Mouse (Mus musculus) MEL (cell line): ENCODE results near the gene Fam122c. TPM values are rescaled to one million over a fixed set of nuclear protein-coding genes. Genes with fewer than 3 reads are reported as not detected.

Source experiments
- DNase-seq: peaks from one replicate; pipeline ENCODE4 v3.0.0; 2011; ENCODE audit warnings: low read depth, low spot score
- H3K27ac ChIP-seq: 2 replicates; pipeline ENCODE4 v1.5.1; 2012; ENCODE audit warnings: low read depth, mild to moderate bottlenecking, control low read depth, low read length, moderate library complexity; ENCODE audit not compliant: control insufficient read depth
- H3K27me3 ChIP-seq, 2 experiments: fragments of 150-350 bp in 1 of 2; sonication (generic) in 1 of 2; 2 replicates each; pipeline ENCODE4 v1.6.1; 2012; ENCODE audit warnings: low read length in 2 of 2, mild to moderate bottlenecking in 2 of 2, improper control_type of control experiment in 1 of 2, moderate library complexity in 1 of 2; ENCODE audit not compliant: insufficient read depth in 2 of 2, control insufficient read depth in 1 of 2
- H3K36me3 ChIP-seq, 2 experiments: 2 replicates each; pipeline ENCODE4 v1.6.1; 2012 to 2014; ENCODE audit warnings: low read length in 2 of 2, improper control_type of control experiment in 1 of 2, inconsistent platforms in 1 of 2, mild to moderate bottlenecking in 1 of 2; ENCODE audit not compliant: insufficient read depth in 2 of 2, control insufficient read depth in 1 of 2
- H3K4me1 ChIP-seq, 2 experiments: fragments of 150-350 bp in 1 of 2; sonication (generic) in 1 of 2; 2 replicates each; pipeline ENCODE4 v1.6.1; 2012; ENCODE audit warnings: low read length in 2 of 2, improper control_type of control experiment in 1 of 2, mild to moderate bottlenecking in 1 of 2; ENCODE audit not compliant: insufficient read depth in 2 of 2, control insufficient read depth in 1 of 2
- H3K4me3 ChIP-seq, 2 experiments: fragments of 150-350 bp in 1 of 2; sonication (generic) in 1 of 2; 2 replicates each; pipeline ENCODE4 v1.5.1; 2012; ENCODE audit warnings: low read depth in 2 of 2, low read length in 2 of 2, mild to moderate bottlenecking in 2 of 2, moderate library complexity in 2 of 2, control low read depth in 1 of 2, improper control_type of control experiment in 1 of 2; ENCODE audit not compliant: control insufficient read depth in 1 of 2, insufficient read depth in 1 of 2
- H3K79me2 ChIP-seq: 2 replicates; pipeline ENCODE4 v1.6.1; 2012; ENCODE audit warnings: mild to moderate bottlenecking, low read length, moderate library complexity; ENCODE audit not compliant: control insufficient read depth, poor library complexity, insufficient read depth
- H3K9ac ChIP-seq: 2 replicates; pipeline ENCODE4 v1.6.1; 2012; ENCODE audit warnings: low read depth, mild to moderate bottlenecking, control low read depth, low read length, moderate library complexity; ENCODE audit not compliant: control insufficient read depth, poor library complexity, severe bottlenecking
- H3K9me3 ChIP-seq: fragments of 150-350 bp; sonication (generic); replicated peaks from 2 replicates; pipeline ENCODE4 v1.6.1; 2012; ENCODE audit warnings: mild to moderate bottlenecking, low read length, improper control_type of control experiment, moderate library complexity; ENCODE audit not compliant: insufficient read depth
- BHLHE40 ChIP-seq: IDR thresholded peaks from 2 replicates; pipeline ENCODE4 v1.6.1; 2012; ENCODE audit warnings: low read depth, mild to moderate bottlenecking, inconsistent platforms, low read length, improper control_type of control experiment, borderline replicate concordance
- CHD1 ChIP-seq: IDR thresholded peaks from 2 replicates; pipeline ENCODE4 v1.6.1; 2012; ENCODE audit warnings: low read depth, mild to moderate bottlenecking, inconsistent platforms, low read length, improper control_type of control experiment
- E2F4 ChIP-seq: IDR thresholded peaks from 2 replicates; pipeline ENCODE4 v1.6.1; 2011; ENCODE audit warnings: low read depth, low read length, improper control_type of control experiment, borderline replicate concordance
- GATA1 ChIP-seq: IDR thresholded peaks from 2 replicates; pipeline ENCODE4 v1.6.1; 2011; ENCODE audit warnings: low read depth, low read length, improper control_type of control experiment
- HCFC1 ChIP-seq: IDR thresholded peaks from 2 replicates; pipeline ENCODE4 v1.6.1; 2012; ENCODE audit warnings: low read depth, mild to moderate bottlenecking, inconsistent platforms, low read length, improper control_type of control experiment, moderate library complexity
- JUND ChIP-seq: IDR thresholded peaks from 2 replicates; pipeline ENCODE4 v1.6.1; 2011; ENCODE audit warnings: low read depth, mild to moderate bottlenecking, improper control_type of control experiment, low read length
- MAFK ChIP-seq: IDR thresholded peaks from 2 replicates; pipeline ENCODE4 v1.6.1; 2011; ENCODE audit warnings: low read depth, mild to moderate bottlenecking, low read length, improper control_type of control experiment, borderline replicate concordance
- MAX ChIP-seq: IDR thresholded peaks from 2 replicates; pipeline ENCODE4 v1.6.1; 2011; ENCODE audit warnings: low read length, improper control_type of control experiment
- MEF2A ChIP-seq: IDR thresholded peaks from 2 replicates; pipeline ENCODE4 v1.6.1; 2014; ENCODE audit warnings: low read depth, mild to moderate bottlenecking, inconsistent platforms, low read length, improper control_type of control experiment; ENCODE audit not compliant: poor library complexity, insufficient replicate concordance, severe bottlenecking; ENCODE audit errors: extremely low read depth
- MXI1 ChIP-seq: IDR thresholded peaks from 2 replicates; pipeline ENCODE4 v1.6.1; 2011; ENCODE audit warnings: mild to moderate bottlenecking, low read depth, low read length, improper control_type of control experiment
- MYC ChIP-seq: IDR thresholded peaks from 2 replicates; pipeline ENCODE4 v1.6.1; 2011; ENCODE audit warnings: low read depth, mild to moderate bottlenecking, low read length, improper control_type of control experiment, moderate library complexity
- NELFE ChIP-seq: IDR thresholded peaks from 2 replicates; pipeline ENCODE4 v1.6.1; 2011; ENCODE audit warnings: low read depth, low read length, improper control_type of control experiment
- POLR2A ChIP-seq, 2 experiments: IDR thresholded peaks; 2 replicates each; pipeline ENCODE4 v1.6.1; 2011 to 2012; ENCODE audit warnings: low read length in 2 of 2, mild to moderate bottlenecking in 2 of 2, control low read depth in 1 of 2, improper control_type of control experiment in 1 of 2, low read depth in 1 of 2, moderate library complexity in 1 of 2; ENCODE audit not compliant: control insufficient read depth in 1 of 2, insufficient read depth in 1 of 2, poor library complexity in 1 of 2
- POLR2AphosphoS2 ChIP-seq: IDR thresholded peaks from 2 replicates; pipeline ENCODE4 v1.6.1; 2011; ENCODE audit warnings: low read length, improper control_type of control experiment
- RAD21 ChIP-seq: IDR thresholded peaks from 2 replicates; pipeline ENCODE4 v1.6.1; 2011; ENCODE audit warnings: mild to moderate bottlenecking, low read depth, low read length, improper control_type of control experiment
- RCOR1 ChIP-seq: IDR thresholded peaks from 2 replicates; pipeline ENCODE4 v1.6.1; 2012; ENCODE audit warnings: low read depth, mild to moderate bottlenecking, inconsistent platforms, low read length, improper control_type of control experiment
- SIN3A ChIP-seq: IDR thresholded peaks from 2 replicates; pipeline ENCODE4 v1.6.1; 2012; ENCODE audit warnings: low read length, improper control_type of control experiment, inconsistent platforms
- TBP ChIP-seq: IDR thresholded peaks from 2 replicates; pipeline ENCODE4 v1.8.0; 2011; ENCODE audit warnings: low read depth, low read length, improper control_type of control experiment
- TCF12 ChIP-seq: IDR thresholded peaks from 2 replicates; pipeline ENCODE4 v1.6.1; 2014; ENCODE audit warnings: low read depth, mild to moderate bottlenecking, inconsistent platforms, low read length, improper control_type of control experiment, moderate library complexity
- USF1 ChIP-seq: IDR thresholded peaks from 2 replicates; pipeline ENCODE4 v1.6.1; 2014; ENCODE audit warnings: low read depth, mild to moderate bottlenecking, inconsistent platforms, low read length, improper control_type of control experiment, moderate library complexity
- ZC3H11A ChIP-seq: IDR thresholded peaks from 2 replicates; pipeline ENCODE4 v1.6.1; 2012; ENCODE audit warnings: low read depth, mild to moderate bottlenecking, inconsistent platforms, low read length, improper control_type of control experiment
- ZMIZ1 ChIP-seq: IDR thresholded peaks from 2 replicates; pipeline ENCODE4 v1.6.1; 2012; ENCODE audit warnings: low read depth, mild to moderate bottlenecking, inconsistent platforms, low read length, improper control_type of control experiment, moderate library complexity
- ZNF384 ChIP-seq: IDR thresholded peaks from 2 replicates; pipeline ENCODE4 v1.6.1; 2012; ENCODE audit warnings: low read depth, mild to moderate bottlenecking, inconsistent platforms, low read length, improper control_type of control experiment
- polyA plus RNA-seq, 2 experiments: library from polyadenylated mRNA; stranded (reverse) in 1 of 2; unstranded in 1 of 2; fragments of >175 nt in 1 of 2; fragments of >200 nt in 1 of 2; gene quantifications; 2 replicates each; pipeline versions ENCODE4 v1.2.1 to v1.2.4; 2012; ENCODE audit warnings: low replicate concordance in 2 of 2, low read depth in 1 of 2; ENCODE audit not compliant: insufficient read length in 2 of 2, insufficient read depth in 1 of 2, missing spikeins in 1 of 2
- total RNA-seq: library from RNA; depleted of rRNA; stranded (reverse); fragments of 300-350 nt; gene quantifications from 2 replicates; pipeline ENCODE4 v1.2.3, GENCODE M21; 2012; rRNA removed

Gene Fam122c
- total RNA-seq (not detected in 2 replicates), polyA plus RNA-seq (not detected)

- H3K9ac ChIP-seq: no peak within 1 kb of the TSS
- TF ChIP-seq USF1 (no peak), RAD21 (no peak), CHD1 (no peak), GATA1 (no peak), MAX (no peak), TBP (no peak), NELFE (no peak), ZNF384 (no peak), MEF2A (no peak), TCF12 (no peak), ZC3H11A (no peak), MXI1 (no peak), MYC (no peak), POLR2A (IDR thresholded peaks at IDR 0.05; ENCODE audit: control insufficient read depth in 1 of 2, insufficient read depth in 1 of 2, low read depth in 1 of 2, low read length in 2 of 2, poor library complexity in 1 of 2) (no peak), JUND (no peak), SIN3A (no peak), ZMIZ1 (no peak), HCFC1 (no peak), MAFK (no peak), RCOR1 (no peak)
- TF ChIP-seq, all 39 proteins: peak for 0
- Histone ChIP-seq H3K9me3 (no peaks in the 10 kb centered on the region), H3K4me1 (no peaks in the 10 kb centered on the region), H3K36me3 (no peaks in the 10 kb centered on the region), H3K4me3 (no peak within 1 kb of the TSS), H3K27ac (no peak within 1 kb of the TSS), H3K27me3 (no peaks in the 10 kb centered on the region; a peak in 1 of 4 replicates), H3K79me2 (peaks cover 4% of the 10 kb centered on the region; the same call in 1 of the 2 replicates)
- DNase-seq: no peak
These were observed at the start of gene Fam122c for GRCm38 (mm10) chrX:53273124-53273523. Fam122c (plus strand) TSS chrX:53273424.

- no peak overlapping the region for H3K27ac ChIP-seq
- H3K9me3 ChIP-seq: no peaks in the 10 kb centered on the region
- H3K79me2 ChIP-seq: no peaks in the 10 kb centered on the region
- H3K36me3 ChIP-seq: no peaks in the 10 kb centered on the region
- H3K27me3 ChIP-seq: no peaks in the 10 kb centered on the region
- no peak for DNase-seq
- no peaks in the 10 kb centered on the region for H3K4me1 ChIP-seq
- TF ChIP-seq E2F4 (no peak), RCOR1 (no peak), BHLHE40 (no peak), POLR2AphosphoS2 (no peak), ZNF384 (no peak), JUND (no peak), GATA1 (no peak)
- H3K9ac ChIP-seq: no peak overlapping the region
- H3K4me3 ChIP-seq: no peak overlapping the region
These were observed 48.8 kb upstream of the Fam122c start for GRCm38 (mm10) chrX:53224353-53224944.
